Mouse (Mus musculus) lung, adult 2 months (tissue): ENCODE data around the gene Metap2. TPM values are rescaled to one million over a fixed set of nuclear protein-coding genes. Genes with fewer than 3 reads are reported as not detected.

Experiments used
- DNase-seq: peaks from one replicate; pipeline ENCODE4 v3.0.0; 2022
- H3K4me1 ChIP-seq: fragments of 200-500 bp; 2 replicates; pipeline ENCODE4 v1.6.1; 2011; ENCODE audit warnings: low read length; ENCODE audit not compliant: control insufficient read depth, insufficient read depth
- H3K4me3 ChIP-seq: fragments of 200-500 bp; replicated peaks from 2 replicates; pipeline ENCODE3; 2011; ENCODE audit warnings: low read depth, mild to moderate bottlenecking, control low read depth, low read length; ENCODE audit errors: extremely low read depth
- CTCF ChIP-seq: fragments of 200-500 bp; IDR thresholded peaks from 2 replicates; pipeline ENCODE4 v1.5.1; 2011; ENCODE audit warnings: mild to moderate bottlenecking, low read length, control low read depth; ENCODE audit not compliant: insufficient read depth
- POLR2A ChIP-seq: fragments of 200-500 bp; IDR thresholded peaks from 2 replicates; pipeline ENCODE4 v1.6.1; 2011; ENCODE audit warnings: low read depth, mild to moderate bottlenecking, control low read depth, low read length, borderline replicate concordance; ENCODE audit errors: extremely low read depth
- WGBS: fragments of 180-500 bp; shearing (Covaris S2); methylation state at CpG from one replicate; pipeline ENCODE4 v1.1.7; 2018; 5-methylcytosine and 5-hydroxymethylcytosine counted together
- polyA plus RNA-seq: library from polyadenylated mRNA; depleted of rRNA; stranded (reverse); fragments of >200 nt; gene quantifications from 2 replicates; pipeline ENCODE4 v1.2.3, GENCODE M21; 2012

Metap2 gene
- polyA plus RNA-seq, 1 experiment = 42.0 TPM

GRCm38 (mm10) chr10:93912136-93912855 is 15.4 kb upstream of the Metap2 start:
- 85% methylated on average over 5 of the region's 5 CpGs for WGBS
- Histone ChIP-seq H3K4me3 (no peak overlapping the region), H3K4me1 (no peaks in the 10 kb centered on the region)
- TF ChIP-seq POLR2A (no peak), CTCF (no peak)
- no peak for DNase-seq

DNA sequence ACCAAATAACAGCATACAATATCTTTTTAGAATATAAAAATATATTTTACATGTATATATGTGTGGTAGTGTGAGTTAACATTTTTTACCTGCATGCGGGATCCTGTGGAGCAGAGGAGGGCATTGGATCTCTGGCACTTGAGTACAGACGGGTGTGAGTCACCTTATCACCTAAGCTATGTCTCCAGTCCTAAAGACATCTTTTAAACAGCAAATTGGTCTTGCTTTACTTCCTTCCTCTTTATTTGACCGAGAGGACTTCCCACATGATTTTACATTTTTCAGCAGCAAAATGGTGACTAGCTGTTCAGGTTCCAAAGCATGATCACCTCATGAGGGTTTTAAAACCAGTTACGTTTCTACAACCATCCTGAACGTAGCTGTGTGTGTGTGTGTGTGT is 14.4 kb upstream of the Metap2 start:
- no peak overlapping the region for H3K4me3 ChIP-seq
- no peak for TF ChIP-seq CTCF
- no peak for TF ChIP-seq POLR2A
- 72% methylated on average over 5 of the region's 5 CpGs for WGBS
- DNase-seq = no peak
- no peaks in the 10 kb centered on the region for H3K4me1 ChIP-seq

- H3K4me1 ChIP-seq = no peaks in the 10 kb centered on the region
- TF ChIP-seq CTCF = no peak
- no peak for TF ChIP-seq POLR2A
- DNase-seq = no peak
- no peak overlapping the region for H3K4me3 ChIP-seq
- WGBS = 86% methylated on average over 5 of the region's 5 CpGs
Observed at GRCm38 (mm10) chr10:93909811-93910446, 13.0 kb upstream of the Metap2 start.

- no peak overlapping the region for H3K4me3 ChIP-seq
- 75% methylated on average over 1 of the region's 1 CpGs for WGBS
- TF ChIP-seq CTCF (no peak), POLR2A (no peak)
Observed at GRCm38 (mm10) chr10:93909015-93909414, 12.1 kb upstream of the Metap2 start.

DNA sequence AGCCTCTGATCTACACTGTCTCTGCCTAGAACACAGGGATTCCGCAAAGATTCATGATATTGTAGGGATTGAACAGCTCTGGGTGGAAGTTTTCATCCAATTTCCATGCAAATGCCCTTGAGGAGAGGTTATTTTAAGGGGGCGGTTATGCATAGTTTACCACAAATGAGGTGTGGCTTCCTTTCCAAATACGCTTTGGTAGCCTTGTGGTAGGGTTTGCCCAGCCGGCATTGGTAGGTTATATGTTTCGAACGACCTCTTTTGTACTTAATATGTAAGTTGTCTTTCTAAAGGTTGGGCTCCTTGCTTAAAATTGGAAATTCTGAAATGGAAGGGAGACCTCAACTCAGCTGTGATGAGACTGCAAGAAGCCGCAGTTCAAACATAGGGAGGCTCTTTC is 11.6 kb upstream of the Metap2 start:
- H3K4me3 ChIP-seq = no peak overlapping the region
- 77% methylated on average over 7 of the region's 7 CpGs for WGBS
- no peaks in the 10 kb centered on the region for H3K4me1 ChIP-seq
- no peak for TF ChIP-seq POLR2A
- no peak for TF ChIP-seq CTCF
- DNase-seq = no peak

More at GRCm38 (mm10) chr10:93909015-93909414, 12.1 kb upstream of the Metap2 start:
- no peak for DNase-seq
- H3K4me1 ChIP-seq = no peaks in the 10 kb centered on the region

GRCm38 (mm10) chr10:93907376-93907775 is 10.5 kb upstream of the Metap2 start:
- DNase-seq = no peak
- 65% methylated on average over 10 of the region's 10 CpGs for WGBS
- TF ChIP-seq POLR2A (no peak), CTCF (no peak)
- H3K4me3 ChIP-seq = no peak overlapping the region
- H3K4me1 ChIP-seq = no peaks in the 10 kb centered on the region

GRCm38 (mm10) chr10:93899907-93900306 is 3.0 kb upstream of the Metap2 start:
- TF ChIP-seq POLR2A = no peak
- TF ChIP-seq CTCF = no peak
- Histone ChIP-seq H3K4me1 (no peaks in the 10 kb centered on the region), H3K4me3 (no peak overlapping the region)
- 62% methylated on average over 11 of the region's 11 CpGs for WGBS
- DNase-seq = no peak

GRCm38 (mm10) chr10:93899303-93899702 is 2.4 kb upstream of the Metap2 start:
- Histone ChIP-seq H3K4me1 (no peaks in the 10 kb centered on the region), H3K4me3 (no peak overlapping the region)
- no peak for DNase-seq
- WGBS = 49% methylated on average over 2 of the region's 2 CpGs
- TF ChIP-seq CTCF (no peak), POLR2A (no peak)

GRCm38 (mm10) chr10:93892551-93892950 is 4.3 kb downstream of the Metap2 start:
- no peak for DNase-seq
- TF ChIP-seq CTCF = no peak
- no peak for TF ChIP-seq POLR2A
- Histone ChIP-seq H3K4me1 (peaks cover 7% of the 10 kb centered on the region; the same call in 1 of the 2 replicates), H3K4me3 (no peak overlapping the region)
- WGBS = 90% methylated on average over 4 of the region's 4 CpGs

DNA sequence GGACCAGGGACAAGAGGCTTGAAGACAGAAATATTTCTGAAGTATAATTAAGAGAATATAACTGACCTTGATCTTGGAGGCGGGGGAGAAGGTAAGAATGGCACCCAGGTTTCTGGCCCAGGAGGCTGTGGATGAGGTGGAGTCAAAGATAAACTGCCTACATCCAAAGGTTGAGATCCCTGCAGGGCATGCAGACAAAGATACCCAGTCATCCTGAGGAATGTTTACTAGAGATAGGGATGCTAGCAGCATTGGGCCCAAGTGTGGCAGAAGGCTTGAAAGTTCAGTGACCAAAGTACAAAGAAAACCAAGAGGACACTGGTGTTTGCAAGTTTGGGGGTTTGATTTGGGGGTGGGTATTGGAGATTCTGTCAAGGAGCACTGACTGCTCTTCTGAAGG is 5.9 kb downstream of the Metap2 start:
- Histone ChIP-seq H3K4me3 (no peak overlapping the region), H3K4me1 (peaks cover 7% of the 10 kb centered on the region; the same call in 1 of the 2 replicates)
- 94% methylated on average over 1 of the region's 1 CpGs for WGBS
- no peak for DNase-seq
- TF ChIP-seq CTCF = no peak
- TF ChIP-seq POLR2A = no peak
